Mouse (Mus musculus) spleen, postnatal 10 days (tissue): ENCODE measurements around the gene Gm10488.
"Not testable (repeated sequence)": the region's sequence is repeated elsewhere in the genome, so short reads cannot be mapped to it uniquely, and the experiment has no call there.

ENCODE experiments used
- DNase-seq, 2 experiments: peaks; one replicate each; pipeline ENCODE4 v3.0.0; 2021 to 2022; ENCODE audit warnings: low spot score in 2 of 2

Gm10488 gene

GRCm38 (mm10) chrX:29976014-29976413 lies at the start of gene Gm10488:
TSS of gene Gm10488 (plus strand) at chrX:29976314.
- DNase-seq, result not testable (repeated sequence)
